Mouse (Mus musculus): Measurements from ENCODE around the gene Iqschfp.

GRCm38 (mm10) chr3:68368029-68368428 lies 476.0 kb downstream of the Iqschfp start:
- TF ChIP-seq CTCF (IDR thresholded peaks at IDR 0.05; ENCODE audit: low read depth) (no peak), EP300 (IDR thresholded peaks at IDR 0.05; ENCODE audit: low read depth) (no peak)
